8 mouse cellular contexts compared by ENCODE assay signal in the genomic region with DNA sequence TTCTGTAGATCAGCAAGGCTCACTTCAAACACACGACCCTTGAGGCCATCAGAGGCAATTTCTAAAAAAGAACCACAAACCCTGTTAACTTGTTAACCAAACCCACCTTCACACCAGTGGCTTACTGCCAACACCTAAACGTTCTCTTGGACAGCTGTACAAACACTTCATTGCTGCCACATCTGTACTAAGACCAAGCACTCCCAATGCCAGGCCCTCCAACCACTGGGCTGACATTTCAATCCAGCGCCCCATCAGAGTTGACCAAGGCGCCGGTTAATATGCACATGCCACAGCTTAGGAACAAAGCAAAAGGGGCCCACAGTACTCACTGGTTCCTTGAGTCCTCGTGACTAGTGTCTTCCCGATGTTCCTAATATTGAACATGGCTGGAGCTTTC. TPM values are rescaled to one million over a fixed set of nuclear protein-coding genes. Genes with fewer than 3 reads are reported as not detected.
A peak's percentile ranks its signal among the peaks of the same experiment; 100 is the strongest.
DNase-seq lines count a peak whose midpoint lies in the region; ATAC-seq lines count a peak whose summit lies in the region.

No protein-coding gene starts in this region.

- peak overlapping the region; percentile 82 for H3K4me2 ChIP-seq in neural tube, embryonic 11.5 days (ENCODE audit: low read depth)
- H3K4me2 ChIP-seq in intestine, embryonic 16.5 days (ENCODE audit: low read depth, low read length), result peak overlapping the region; percentile 88
- H3K4me2 ChIP-seq in midbrain, embryonic 14.5 days (ENCODE audit: low read length), result peak overlapping the region; percentile 79

- H3K9me3 ChIP-seq in neural tube, embryonic 11.5 days (ENCODE audit: control insufficient read depth, low read length), result no peaks in the 10 kb centered on the region
- no peaks in the 10 kb centered on the region for H3K9me3 ChIP-seq in intestine, embryonic 16.5 days (ENCODE audit: control insufficient read depth, low read length)
- no peaks in the 10 kb centered on the region for H3K9me3 ChIP-seq in midbrain, embryonic 14.5 days (ENCODE audit: control insufficient read depth, low read length)

- H3K4me1 ChIP-seq in neural tube, embryonic 11.5 days (ENCODE audit: control insufficient read depth, insufficient read depth, low read length), result peaks cover 5% of the 10 kb centered on the region; the same call in 1 of the 2 replicates
- H3K4me1 ChIP-seq in intestine, embryonic 16.5 days (ENCODE audit: control insufficient read depth, insufficient read depth, low read length), result peaks cover 11% of the 10 kb centered on the region
- peaks cover 9% of the 10 kb centered on the region for H3K4me1 ChIP-seq in midbrain, embryonic 14.5 days (ENCODE audit: control insufficient read depth, insufficient read depth, low read length)

- ATAC-seq in neural tube, embryonic 11.5 days (ENCODE audit: insufficient read depth, low FRiP score, low TSS enrichment), result no peak
- ATAC-seq in intestine, embryonic 16.5 days, result peak; percentile 21; the same call in 1 of the 2 replicates
- ATAC-seq in midbrain, embryonic 14.5 days (ENCODE audit: low FRiP score, low TSS enrichment), result no peak

- WGBS in neural tube, embryonic 11.5 days, result 17% methylated on average over 7 of the region's 7 CpGs
- 8% methylated on average over 7 of the region's 7 CpGs for WGBS in intestine, embryonic 16.5 days
- 17% methylated on average over 7 of the region's 7 CpGs for WGBS in midbrain, embryonic 14.5 days

- H3K27me3 ChIP-seq in neural tube, embryonic 11.5 days (ENCODE audit: control insufficient read depth, insufficient read depth, low read length), result no peaks in the 10 kb centered on the region
- H3K27me3 ChIP-seq in intestine, embryonic 16.5 days (replicated peaks; ENCODE audit: control insufficient read depth, insufficient read depth, low read length), result no peaks in the 10 kb centered on the region
- H3K27me3 ChIP-seq in midbrain, embryonic 14.5 days (ENCODE audit: control insufficient read depth, insufficient read depth, low read length), result no peaks in the 10 kb centered on the region

- DNase-seq in adrenal gland, postnatal 14 days, result peak; percentile 29
- DNase-seq in adrenal gland, adult 18-20 months (ENCODE audit: low spot score in 2 of 2), result no peak
- DNase-seq in neural tube, embryonic 11.5 days (ENCODE audit: low spot score), result peak; percentile 42
- DNase-seq in neural tube, embryonic 10.5 days (ENCODE audit: extremely low spot score, low spot score), result no peak
- DNase-seq in midbrain, embryonic 14.5 days, result peak; percentile 23
- no peak for DNase-seq in yolk sac, embryonic 10.5 days (ENCODE audit: low spot score)
- DNase-seq in urinary bladder, postnatal 10 days (ENCODE audit: low spot score), result no peak

- H3K36me3 ChIP-seq in neural tube, embryonic 11.5 days (ENCODE audit: control insufficient read depth, insufficient read depth, low read length), result no peaks in the 10 kb centered on the region; the same call in none of the 2 replicates
- H3K36me3 ChIP-seq in intestine, embryonic 16.5 days (ENCODE audit: control insufficient read depth, insufficient read depth, low read length), result peaks cover 7% of the 10 kb centered on the region; the same call in 1 of the 2 replicates
- peaks cover 47% of the 10 kb centered on the region for H3K36me3 ChIP-seq in midbrain, embryonic 14.5 days (ENCODE audit: control insufficient read depth, insufficient read depth, low read length)

- H3K27ac ChIP-seq in neural tube, embryonic 11.5 days (ENCODE audit: low read depth, low read length), result peak overlapping the region; percentile 83; the same call in 1 of the 2 replicates
- peak overlapping the region; percentile 85 for H3K27ac ChIP-seq in intestine, embryonic 16.5 days (ENCODE audit: low read length)
- no peak overlapping the region for H3K27ac ChIP-seq in midbrain, embryonic 14.5 days (replicated peaks; ENCODE audit: low read depth, low read length)

- H3K9ac ChIP-seq in neural tube, embryonic 11.5 days (ENCODE audit: low read length), result peak overlapping the region; percentile 98
- H3K9ac ChIP-seq in intestine, embryonic 16.5 days (ENCODE audit: low read depth, low read length), result peak overlapping the region; percentile 98
- H3K9ac ChIP-seq in midbrain, embryonic 14.5 days (replicated peaks; ENCODE audit: low read length), result peak overlapping the region; percentile 92

- peak overlapping the region; percentile 95 for H3K4me3 ChIP-seq in neural tube, embryonic 11.5 days (ENCODE audit: low read depth, low read length)
- peak overlapping the region; percentile 91 for H3K4me3 ChIP-seq in intestine, embryonic 16.5 days (ENCODE audit: low read length)
- H3K4me3 ChIP-seq in midbrain, embryonic 14.5 days (replicated peaks; ENCODE audit: low read depth, low read length), result peak overlapping the region; percentile 97

RNA-seq across cellular contexts. Expression of a gene that starts 1.1 kb away (rescaled TPM):
- 771 and 936 TPM in 2 replicates for total RNA-seq in adrenal gland, postnatal 14 days (2021)
- 100 to 1,000 TPM; 724 to 824 TPM for total RNA-seq in adrenal gland, adult 18-20 months (2021)
- polyA plus RNA-seq in neural tube, embryonic 11.5 days (2014; fragmentation: Nextera tagmentation; extraction: Ambion mirVana), result 965 and 1,059 TPM in 2 replicates
- polyA plus RNA-seq in intestine, embryonic 16.5 days (2015; fragmentation: Nextera tagmentation; extraction: Ambion mirVana), result 1,081 and 1,200 TPM in 2 replicates
- polyA plus RNA-seq in midbrain, embryonic 14.5 days (2014; fragmentation: Nextera tagmentation; extraction: Ambion mirVana), result 659 and 721 TPM in 2 replicates

Comparison
In these comparisons a context has a peak if more than half of its experiments do, and no peak if none do; other contexts are left out.
1. DNase-seq: peak in adrenal gland, postnatal 14 days (single experiment), neural tube, embryonic 11.5 days (single experiment) and midbrain, embryonic 14.5 days (single experiment); none in adrenal gland, adult 18-20 months (0 of 2), neural tube, embryonic 10.5 days (single experiment), yolk sac, embryonic 10.5 days (single experiment) and urinary bladder, postnatal 10 days (single experiment).
2. Peak in every context shown above with its lines, with median percentiles within 50 percentile points of each other: H3K4me2 ChIP-seq, H3K4me3 ChIP-seq and H3K9ac ChIP-seq.